Mouse (Mus musculus) spleen, postnatal 36 days (tissue): ENCODE results near the gene Vars2.
A peak's percentile ranks its signal among the peaks of the same experiment; 100 is the strongest.

Experiments used
- DNase-seq, 2 experiments: peaks; one replicate each; pipeline ENCODE4 v3.0.0; 2022; ENCODE audit warnings: low spot score in 2 of 2, mixed read lengths in 1 of 2

Gene Vars2

GRCm38 (mm10) chr17:35667334-35668065 lies at the start of gene Vars2:
Vars2 (minus strand) TSS chr17:35667592.
- peak; percentile 95 to 96 for DNase-seq

GRCm38 (mm10) chr17:35717080-35717479 lies 49.7 kb upstream of the Vars2 start:
- DNase-seq, result no peak

- no peak for DNase-seq
Observed at GRCm38 (mm10) chr17:35716114-35716513, 48.7 kb upstream of the Vars2 start.

GRCm38 (mm10) chr17:35710705-35711347 lies 43.4 kb upstream of the Vars2 start:
- DNase-seq, result no peak

- no peak for DNase-seq
Observed at GRCm38 (mm10) chr17:35708611-35709010, 41.2 kb upstream of the Vars2 start.

GRCm38 (mm10) chr17:35707929-35708328 lies 40.5 kb upstream of the Vars2 start:
- DNase-seq, result no peak

- DNase-seq, result no peak
Observed at GRCm38 (mm10) chr17:35705836-35706235, 38.4 kb upstream of the Vars2 start.

GRCm38 (mm10) chr17:35704621-35705464 lies 37.5 kb upstream of the Vars2 start, which contains the start of gene Ddr1:
Ddr1 (minus strand) TSS chr17:35704621.
- DNase-seq, result peak; percentile 15 to 30

GRCm38 (mm10) chr17:35703751-35704271 lies 36.4 kb upstream of the Vars2 start:
- DNase-seq, result no peak

GRCm38 (mm10) chr17:35703065-35703464 lies 35.7 kb upstream of the Vars2 start:
- DNase-seq, result no peak

GRCm38 (mm10) chr17:35702605-35703004 lies 35.2 kb upstream of the Vars2 start:
- no peak for DNase-seq

- no peak for DNase-seq
Observed at GRCm38 (mm10) chr17:35701978-35702461, 34.6 kb upstream of the Vars2 start.

- DNase-seq, result no peak
Observed at GRCm38 (mm10) chr17:35701203-35701977, 34.0 kb upstream of the Vars2 start.

GRCm38 (mm10) chr17:35700371-35700961 lies 33.1 kb upstream of the Vars2 start:
- peak; percentile 41 to 53 for DNase-seq

- no peak for DNase-seq
Observed at GRCm38 (mm10) chr17:35699919-35700318, 32.5 kb upstream of the Vars2 start.

- no peak for DNase-seq
Observed at GRCm38 (mm10) chr17:35698501-35698883, 31.1 kb upstream of the Vars2 start.

GRCm38 (mm10) chr17:35697759-35698500 lies 30.5 kb upstream of the Vars2 start:
- no peak for DNase-seq

- no peak for DNase-seq
Observed at GRCm38 (mm10) chr17:35697429-35697758, 30.0 kb upstream of the Vars2 start.

- no peak for DNase-seq
Observed at GRCm38 (mm10) chr17:35696691-35697090, 29.3 kb upstream of the Vars2 start.

GRCm38 (mm10) chr17:35695289-35695688 lies 27.9 kb upstream of the Vars2 start:
- DNase-seq, result peak in 1 of 2 experiments; percentile 20
